Mouse (Mus musculus) cerebellum, adult 11 months (tissue): ENCODE results near the gene Nkain4.

ENCODE experiments used
- DNase-seq: peaks from one replicate; pipeline ENCODE4 v3.0.0; 2022

The Nkain4 gene

GRCm38 (mm10) chr2:180949947-180950346 is 4.6 kb downstream of the Nkain4 start:
- no peak for DNase-seq

GRCm38 (mm10) chr2:180941869-180942268 is 12.6 kb downstream of the Nkain4 start:
- no peak for DNase-seq

GRCm38 (mm10) chr2:180940187-180940586 is 14.3 kb downstream of the Nkain4 start:
- DNase-seq = no peak

DNA sequence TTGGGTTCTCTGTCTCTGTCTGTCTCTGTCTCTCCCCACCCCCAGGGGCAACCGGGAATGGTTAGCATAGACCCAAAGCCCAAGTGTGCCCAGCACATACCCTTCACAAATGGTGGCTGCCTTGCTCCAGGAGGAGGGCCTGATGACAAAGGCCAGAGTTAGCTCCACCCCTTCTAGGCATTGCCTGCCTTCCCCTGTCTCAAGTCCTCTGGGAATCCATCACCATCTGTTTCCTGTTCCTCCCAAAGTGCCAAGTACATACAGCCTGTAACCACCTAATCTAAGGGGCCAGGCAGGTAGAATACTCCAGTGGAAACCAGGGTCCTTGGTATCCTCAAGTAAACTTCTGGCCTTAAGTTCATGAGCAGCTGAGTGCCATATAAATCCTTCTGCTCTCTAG is 22.1 kb downstream of the Nkain4 start:
- no peak for DNase-seq

DNA sequence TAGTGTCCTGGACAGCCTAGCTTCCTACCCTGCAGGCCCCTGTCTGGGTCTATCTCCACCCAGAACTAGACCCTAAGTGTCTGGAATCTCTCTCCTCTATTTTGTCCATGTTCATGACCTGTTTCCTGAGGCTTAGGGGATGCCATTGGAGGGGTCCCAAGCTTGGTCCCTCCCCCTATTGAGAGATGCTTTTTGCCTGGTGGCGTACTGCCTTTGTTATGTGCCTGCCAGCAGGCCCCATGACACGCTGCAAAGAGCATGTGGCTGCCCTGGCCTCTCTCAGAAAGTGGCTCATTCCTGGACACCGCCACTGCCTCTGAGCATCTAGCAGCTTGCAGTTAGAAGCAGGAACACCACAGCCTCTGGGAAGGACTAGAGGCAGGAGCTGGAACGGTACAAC is 25.8 kb downstream of the Nkain4 start, which contains the start of gene Birc7:
TSS of gene Birc7 (plus strand) at position 301 of the 400 bp plus-strand sequence.
- no peak for DNase-seq

- peak; percentile 68 for DNase-seq
These were observed 29.3 kb downstream of the Nkain4 start for GRCm38 (mm10) chr2:180925176-180925575.

DNA sequence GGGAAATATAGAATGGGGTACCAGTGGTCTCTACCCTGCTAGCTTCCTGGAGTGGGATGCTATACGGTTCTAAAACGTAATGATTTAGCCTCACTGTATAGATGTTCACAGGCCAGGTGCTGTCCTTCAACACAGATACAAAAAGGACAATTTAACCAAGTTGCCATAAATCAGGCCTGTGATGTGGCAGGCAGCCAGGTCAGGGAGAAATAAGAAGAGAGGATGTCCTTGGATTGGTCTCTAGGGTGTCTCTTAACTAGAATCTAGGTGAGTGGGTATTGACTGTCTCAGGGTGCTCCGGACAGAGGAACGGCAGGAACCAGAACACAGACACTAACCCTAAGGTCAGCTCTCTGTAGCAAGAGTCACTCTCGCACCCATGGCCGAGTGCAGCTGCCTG is 31.8 kb downstream of the Nkain4 start:
- DNase-seq = no peak

- DNase-seq = peak; percentile 98
These were observed 33.6 kb downstream of the Nkain4 start, which contains the start of gene Ythdf1 for GRCm38 (mm10) chr2:180920810-180921400. Gene Ythdf1 (minus strand): TSS chr2:180920949.

DNA sequence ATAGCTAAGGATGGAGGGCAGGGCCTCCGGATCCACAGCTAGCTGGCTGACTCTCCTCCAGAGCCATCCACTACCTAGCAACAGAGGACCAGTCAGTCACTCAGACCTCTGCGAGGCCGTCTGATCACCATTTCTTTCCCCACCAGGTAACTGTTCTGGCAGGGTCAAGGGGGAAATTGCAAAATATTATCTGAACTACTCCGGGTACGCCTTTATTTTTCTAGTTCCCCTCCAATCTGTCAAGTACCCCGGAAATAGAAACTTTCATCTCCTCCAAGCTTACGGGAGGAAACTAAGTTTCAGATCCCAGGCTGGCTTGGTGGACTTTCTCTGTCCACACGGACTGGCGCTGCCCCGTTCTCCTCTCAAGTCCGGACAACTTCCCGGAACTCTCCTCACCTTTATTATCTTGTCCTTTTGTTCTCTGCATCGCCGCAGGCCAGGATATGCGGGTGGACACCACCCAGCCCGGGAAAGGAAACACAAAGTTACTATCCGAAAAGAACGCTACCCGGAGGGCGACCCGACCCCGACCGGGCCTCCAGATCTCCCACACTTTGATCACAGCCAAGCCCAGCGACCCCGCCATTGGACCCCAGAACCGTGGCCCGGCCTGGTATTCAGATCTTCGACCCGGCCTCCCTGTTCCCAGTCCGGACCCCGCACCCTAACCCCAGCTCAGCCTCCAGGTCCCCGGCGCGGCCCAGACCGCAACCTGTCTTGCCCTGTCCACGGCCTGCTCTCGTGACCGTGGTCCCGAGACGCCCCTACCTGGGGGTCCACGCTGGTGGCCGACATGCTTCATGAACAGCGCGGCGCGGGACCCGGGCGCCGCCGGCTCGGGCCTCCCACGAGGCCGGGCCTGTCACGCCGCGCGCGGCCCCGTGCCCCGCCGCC is 34.3 kb downstream of the Nkain4 start:
- DNase-seq = no peak

DNA sequence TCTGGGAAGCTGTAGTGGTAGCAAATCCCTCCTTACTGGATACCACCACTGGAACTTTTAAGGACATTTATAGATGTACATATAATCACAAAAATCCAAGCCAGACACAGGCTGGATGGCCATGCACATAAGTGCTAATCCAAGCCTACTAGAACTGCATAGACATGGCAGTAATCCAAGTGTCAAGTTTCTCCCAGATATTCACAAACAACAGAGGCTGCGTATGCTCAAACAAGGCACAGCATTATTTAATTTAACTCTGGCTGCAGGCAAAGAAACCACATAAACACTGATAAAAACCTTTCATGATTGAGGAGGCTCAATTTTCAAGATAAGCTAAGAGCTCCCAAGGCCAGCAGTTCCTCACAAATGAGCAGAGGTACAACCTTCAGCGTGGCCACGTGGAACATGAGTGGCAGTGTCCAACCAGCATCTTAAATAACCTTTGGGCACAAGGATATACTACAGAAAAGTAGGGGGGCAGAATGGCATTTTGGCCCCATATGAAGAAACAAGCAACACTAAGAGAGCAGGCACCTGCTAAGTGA is 38.5 kb downstream of the Nkain4 start:
- no peak for DNase-seq

GRCm38 (mm10) chr2:180910928-180911327 is 43.6 kb downstream of the Nkain4 start:
- no peak for DNase-seq

- DNase-seq = no peak
These were observed 48.8 kb downstream of the Nkain4 start for GRCm38 (mm10) chr2:180905556-180906221.

DNA sequence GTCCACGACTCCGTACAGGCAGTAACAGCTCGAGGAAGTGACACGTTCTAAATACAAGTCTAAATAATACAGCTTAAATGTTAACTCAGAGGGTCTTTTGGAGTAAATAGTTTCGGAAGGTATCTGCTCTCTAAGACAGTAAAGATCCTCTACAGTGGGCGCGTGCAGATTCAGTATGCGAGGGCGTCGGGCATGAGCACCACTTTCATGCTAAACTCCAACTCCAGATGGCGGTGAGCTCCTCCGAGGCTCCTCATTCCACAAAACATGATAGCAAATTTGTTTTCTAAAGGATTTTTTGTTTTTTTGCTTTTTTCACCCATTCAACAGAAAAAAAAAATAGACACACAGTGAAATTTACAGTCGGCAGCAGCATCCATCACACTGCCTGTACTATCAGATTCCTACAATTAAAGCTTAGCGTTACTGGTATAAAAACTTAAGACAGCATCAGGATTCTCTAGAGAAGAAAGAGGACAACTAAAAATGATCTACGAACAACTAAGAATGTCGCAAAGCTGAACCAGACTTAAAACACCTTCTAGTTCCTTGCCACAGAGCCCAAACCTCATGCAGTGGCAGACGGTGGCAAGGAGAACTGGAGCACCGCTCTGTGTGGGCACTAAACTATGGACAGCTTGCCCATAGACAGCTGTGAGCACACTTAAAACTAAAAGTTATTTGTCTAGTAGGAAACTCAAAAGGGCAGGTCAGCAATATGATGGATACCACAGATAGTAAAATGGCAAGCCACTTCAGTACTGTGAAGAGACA is 49.9 kb downstream of the Nkain4 start:
- no peak for DNase-seq

DNA sequence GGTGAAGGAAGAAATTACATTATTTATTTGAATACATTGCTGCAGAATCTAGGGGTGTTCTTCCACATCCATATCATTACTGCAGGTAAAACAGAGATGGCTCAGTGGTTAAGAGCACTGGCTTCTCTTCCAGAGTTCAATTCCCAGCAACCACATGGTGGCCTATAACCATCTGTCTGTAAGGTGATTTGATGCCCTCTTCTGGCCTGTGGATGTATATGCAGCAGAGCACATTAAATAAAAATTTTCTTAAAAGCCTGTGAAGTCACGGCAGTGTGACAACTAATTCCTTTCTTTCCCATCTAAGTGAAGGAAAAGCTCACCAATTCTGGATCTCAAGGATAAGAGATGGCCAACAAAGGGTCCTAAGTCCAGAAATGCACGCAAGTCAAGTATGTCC is 52.4 kb downstream of the Nkain4 start:
- DNase-seq = peak; percentile 43

DNA sequence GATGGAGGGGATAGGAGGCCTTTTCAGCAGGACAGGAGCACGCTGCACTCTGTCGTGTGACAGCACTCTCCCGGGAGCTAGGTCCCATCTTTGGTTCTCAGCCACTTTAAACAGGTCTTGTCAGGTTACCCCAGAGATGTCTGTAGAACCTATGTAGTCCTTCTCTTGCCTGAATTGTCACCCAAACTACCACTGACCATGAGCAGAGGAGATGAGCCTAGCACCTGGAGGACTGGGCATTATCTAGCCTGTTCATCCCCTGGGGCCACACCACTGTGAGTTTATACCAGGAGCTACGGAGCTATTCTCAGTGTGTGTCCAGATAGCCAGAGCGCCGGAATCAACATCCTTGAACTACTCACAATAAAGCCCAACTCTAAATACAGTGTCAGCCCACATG is 56.6 kb downstream of the Nkain4 start:
- no peak for DNase-seq

- DNase-seq = no peak
These were observed 57.5 kb downstream of the Nkain4 start for GRCm38 (mm10) chr2:180896819-180897625.

GRCm38 (mm10) chr2:180895837-180896525 is 58.5 kb downstream of the Nkain4 start:
- peak; percentile 56 for DNase-seq

GRCm38 (mm10) chr2:180895321-180895720 is 59.2 kb downstream of the Nkain4 start:
- peak; percentile 64 for DNase-seq

- DNase-seq = peak; percentile 95
These were observed 59.8 kb downstream of the Nkain4 start for GRCm38 (mm10) chr2:180894734-180895133.

DNA sequence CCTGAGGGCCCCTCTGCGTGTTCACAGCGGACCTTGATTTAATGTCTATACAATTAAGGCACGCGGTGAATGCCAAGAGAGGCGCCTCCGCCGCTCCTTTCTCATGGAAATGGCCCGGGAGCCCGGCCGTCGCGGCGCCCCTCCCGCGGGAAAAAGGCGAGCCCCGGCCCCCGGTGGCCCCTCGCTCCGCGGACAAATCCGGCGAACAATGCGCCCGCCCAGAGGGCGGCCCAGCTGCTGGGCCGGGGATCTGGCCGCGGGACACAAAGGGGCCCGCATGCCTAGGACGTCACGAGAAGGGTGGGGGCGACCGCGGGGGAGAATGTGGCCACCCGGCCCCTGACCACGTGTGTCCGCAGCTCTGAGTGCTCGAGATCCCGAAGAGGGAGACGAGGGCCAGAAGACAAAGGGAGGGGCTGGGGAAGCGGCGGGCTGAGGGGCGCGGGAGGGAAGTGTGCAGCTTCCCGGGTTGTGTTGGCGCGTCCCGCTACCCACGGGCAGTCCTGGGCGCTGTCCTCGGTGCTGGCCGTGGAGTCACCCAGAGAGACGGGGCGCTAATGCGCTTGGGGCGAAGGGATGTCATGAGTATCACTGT is 60.4 kb downstream of the Nkain4 start:
- peak; percentile 80 for DNase-seq
